Mouse (Mus musculus) hindbrain, embryonic 10.5 days (tissue): ENCODE results near the gene Stard7. TPM values are rescaled to one million over a fixed set of nuclear protein-coding genes. Genes with fewer than 3 reads are reported as not detected.
A peak's percentile ranks its signal among the peaks of the same experiment; 100 is the strongest.

Source experiments
- DNase-seq: peaks from one replicate; pipeline ENCODE4 v3.0.0-alpha.2; 2017; ENCODE audit warnings: low spot score
- H3K27ac ChIP-seq: fragments of 300-500 bp; sonication (generic); 2 replicates; pipeline ENCODE4 v1.5.1; 2016; ENCODE audit warnings: mild to moderate bottlenecking, moderate library complexity
- H3K27me3 ChIP-seq: fragments of 300-500 bp; sonication (generic); 2 replicates; pipeline ENCODE4 v1.6.1; 2016; ENCODE audit warnings: mild to moderate bottlenecking; ENCODE audit not compliant: poor library complexity, insufficient read depth, severe bottlenecking
- H3K36me3 ChIP-seq: fragments of 300-500 bp; sonication (generic); 2 replicates; pipeline ENCODE4 v1.6.1; 2016; ENCODE audit warnings: mild to moderate bottlenecking, moderate library complexity
- H3K4me1 ChIP-seq: fragments of 300-500 bp; sonication (generic); replicated peaks from 2 replicates; pipeline ENCODE4 v1.6.1; 2016; ENCODE audit warnings: mild to moderate bottlenecking
- H3K4me3 ChIP-seq: fragments of 300-500 bp; sonication (generic); 2 replicates; pipeline ENCODE4 v1.5.1; 2016; ENCODE audit warnings: mild to moderate bottlenecking, moderate library complexity
- H3K9me3 ChIP-seq: fragments of 300-500 bp; sonication (generic); 2 replicates; pipeline ENCODE4 v1.6.1; 2016; ENCODE audit warnings: mild to moderate bottlenecking, moderate library complexity
- WGBS: fragments of 180-500 bp; shearing (Covaris S2); methylation state at CpG from one replicate; pipeline ENCODE4 v1.1.7; 2016; 5-methylcytosine and 5-hydroxymethylcytosine counted together
- polyA plus RNA-seq: library from polyadenylated mRNA; unstranded; fragments of >200 nt; fragmentation: Nextera tagmentation; extraction: Ambion mirVana; gene quantifications from 2 replicates; pipeline ENCODE4 v1.2.1, GENCODE M21; 2016

The Stard7 gene
- polyA plus RNA-seq, 1 experiment from 2014 or later, result 73.6 TPM

DNA sequence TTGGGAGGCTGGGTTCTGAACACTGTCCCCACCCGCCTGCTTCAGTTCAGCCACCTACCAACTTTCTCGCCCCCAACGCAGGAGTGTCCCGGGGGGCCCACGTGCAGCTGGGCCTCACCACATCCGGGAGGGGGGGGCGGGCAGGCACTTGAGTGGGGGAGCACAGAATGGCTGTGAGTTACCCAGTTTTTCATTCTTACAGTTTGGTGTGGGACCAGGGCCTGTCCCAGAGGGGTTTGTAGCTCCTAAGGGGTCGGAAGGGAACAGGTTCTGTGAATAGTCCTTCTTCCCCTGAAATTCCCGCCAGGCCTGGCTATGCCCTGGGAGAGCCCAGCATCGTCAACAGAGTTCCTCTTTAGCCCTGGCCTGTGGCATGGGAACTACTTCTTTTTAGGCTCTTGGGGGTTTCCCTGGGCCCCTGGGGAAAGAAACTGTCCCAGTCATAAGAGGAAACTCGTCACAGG, 65.1 kb downstream of the Stard7 start:
- Histone ChIP-seq H3K27ac (no peak overlapping the region), H3K9me3 (no peaks in the 10 kb centered on the region), H3K4me1 (peaks cover 21% of the 10 kb centered on the region), H3K4me3 (no peak overlapping the region), H3K27me3 (peaks cover 50% of the 10 kb centered on the region), H3K36me3 (no peaks in the 10 kb centered on the region)
- 46% methylated on average over 11 of the region's 11 CpGs for WGBS
- no peak for DNase-seq

DNA sequence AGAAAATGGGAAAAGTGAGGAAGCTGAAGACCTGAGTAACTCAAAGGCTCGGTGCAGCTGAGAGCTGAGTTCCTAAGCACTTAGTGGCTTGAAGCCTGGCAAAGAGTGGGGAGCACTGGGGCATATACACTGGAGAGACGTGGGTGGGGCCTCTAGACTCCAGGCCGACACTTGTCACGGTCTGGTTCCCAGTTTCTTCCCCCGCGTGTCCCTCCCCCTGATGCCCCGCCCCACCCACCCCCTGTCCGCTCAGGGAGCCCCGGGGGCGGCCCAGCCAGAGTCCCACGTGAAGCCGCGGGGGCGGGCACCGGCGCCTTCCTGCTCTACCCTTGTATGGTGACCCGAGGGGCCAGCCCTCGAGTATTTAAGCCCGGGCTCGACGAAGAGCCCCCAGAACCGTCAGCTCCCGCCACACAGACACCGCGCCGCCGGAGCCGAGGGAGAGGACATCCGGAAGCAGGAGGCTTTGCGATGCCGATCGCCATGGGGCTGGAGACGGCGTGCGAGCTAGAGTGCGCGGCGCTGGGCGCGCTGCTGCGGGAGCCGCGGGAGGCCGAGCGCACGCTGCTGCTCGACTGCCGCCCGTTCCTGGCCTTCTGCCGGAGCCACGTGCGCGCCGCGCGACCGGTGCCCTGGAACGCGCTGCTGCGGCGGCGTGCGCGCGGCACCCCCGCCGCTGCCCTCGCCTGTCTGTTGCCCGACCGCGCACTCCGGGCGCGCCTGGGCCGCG, 65.9 kb downstream of the Stard7 start, which contains the start of gene Dusp2:
Gene Dusp2, plus strand, starts transcription at position 393 of the 730 bp plus-strand sequence.
- DNase-seq, result peak; percentile 57
- Histone ChIP-seq H3K9me3 (no peaks in the 10 kb centered on the region), H3K27ac (peak within 1 kb of the TSS; percentile 80), H3K4me1 (peaks cover 21% of the 10 kb centered on the region), H3K4me3 (peak within 1 kb of the TSS; percentile 61), H3K36me3 (no peaks in the 10 kb centered on the region), H3K27me3 (peaks cover 50% of the 10 kb centered on the region)
- WGBS, result under 1% methylated on average over 75 of the region's 76 CpGs

DNA sequence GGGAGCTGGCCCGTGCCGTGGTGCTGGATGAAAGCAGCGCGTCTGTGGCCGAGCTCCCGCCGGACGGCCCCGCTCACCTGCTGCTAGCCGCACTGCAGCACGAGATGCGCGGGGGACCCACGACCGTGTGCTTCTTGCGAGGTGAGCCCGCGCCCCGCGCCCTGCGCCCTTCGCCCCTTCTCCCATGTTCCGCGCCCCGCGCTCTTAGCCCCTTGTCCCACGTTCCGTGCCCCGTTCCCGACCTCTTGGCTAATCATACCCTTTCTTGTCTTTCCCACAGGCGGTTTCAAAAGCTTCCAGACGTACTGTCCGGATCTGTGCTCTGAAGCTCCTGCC, 66.4 kb downstream of the Stard7 start:
- Histone ChIP-seq H3K27me3 (peaks cover 50% of the 10 kb centered on the region), H3K36me3 (no peaks in the 10 kb centered on the region)
- DNase-seq, result no peak

GRCm38 (mm10) chr2:127336885-127337284, 66.9 kb downstream of the Stard7 start:
- 46% methylated on average over 5 of the region's 5 CpGs for WGBS

More for the DNA sequence above, 66.4 kb downstream of the Stard7 start:
- Histone ChIP-seq H3K4me3 (peak overlapping the region; percentile 61), H3K4me1 (peaks cover 21% of the 10 kb centered on the region), H3K9me3 (no peaks in the 10 kb centered on the region), H3K27ac (peak overlapping the region; percentile 80)
- 5% methylated on average over 33 of the region's 33 CpGs for WGBS

GRCm38 (mm10) chr2:127337531-127337930, 67.5 kb downstream of the Stard7 start:
- Histone ChIP-seq H3K36me3 (no peaks in the 10 kb centered on the region), H3K4me3 (peak overlapping the region; percentile 61; the same call in 1 of the 2 replicates), H3K27ac (no peak overlapping the region), H3K4me1 (peaks cover 21% of the 10 kb centered on the region), H3K9me3 (no peaks in the 10 kb centered on the region), H3K27me3 (peaks cover 50% of the 10 kb centered on the region)
- no peak for DNase-seq
- 74% methylated on average over 11 of the region's 11 CpGs for WGBS

More at GRCm38 (mm10) chr2:127336885-127337284, 66.9 kb downstream of the Stard7 start:
- Histone ChIP-seq H3K27ac (peak overlapping the region; percentile 80; the same call in 1 of the 2 replicates), H3K4me3 (peak overlapping the region; percentile 61), H3K36me3 (no peaks in the 10 kb centered on the region), H3K9me3 (no peaks in the 10 kb centered on the region), H3K4me1 (peaks cover 21% of the 10 kb centered on the region), H3K27me3 (peaks cover 50% of the 10 kb centered on the region)
- DNase-seq, result no peak

- 0 out of 2 replicates have a peak overlapping the region, but pooled peaks have one; percentile 61 for H3K4me3 ChIP-seq
- 64% methylated on average over 7 of the region's 7 CpGs for WGBS
- no peak for DNase-seq
- H3K4me1 ChIP-seq, result peaks cover 21% of the 10 kb centered on the region
- no peaks in the 10 kb centered on the region for H3K36me3 ChIP-seq
- no peak overlapping the region for H3K27ac ChIP-seq
- H3K27me3 ChIP-seq, result peaks cover 50% of the 10 kb centered on the region
- H3K9me3 ChIP-seq, result no peaks in the 10 kb centered on the region
Measured at GRCm38 (mm10) chr2:127338012-127338411, 68.0 kb downstream of the Stard7 start.

DNA sequence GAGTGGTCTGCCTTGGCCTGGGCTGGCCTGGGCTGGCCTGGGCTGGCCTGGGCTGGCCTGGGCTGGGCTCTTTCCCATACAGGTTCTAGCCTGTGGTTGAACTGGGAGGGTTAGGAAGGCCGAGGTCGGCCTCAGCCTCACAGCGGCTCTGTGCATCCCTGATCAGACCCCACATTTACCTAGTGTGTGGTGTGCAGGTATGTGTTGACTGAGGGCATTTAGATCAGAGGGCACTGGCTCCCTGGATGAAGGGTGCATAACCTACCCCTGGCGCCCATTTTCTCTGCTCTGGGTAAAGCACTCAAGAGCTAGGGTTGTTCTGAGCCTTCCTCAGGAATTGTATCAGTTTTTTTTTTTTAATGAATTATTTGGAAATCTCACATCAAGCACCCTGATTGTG, 68.4 kb downstream of the Stard7 start, which contains the start of gene Astl:
Gene Astl, plus strand, starts transcription at position 224 of the 400 bp plus-strand sequence.
- peaks cover 47% of the 10 kb centered on the region for H3K27me3 ChIP-seq

GRCm38 (mm10) chr2:127338833-127339232, 68.8 kb downstream of the Stard7 start:
- H3K4me1 ChIP-seq, result peaks cover 17% of the 10 kb centered on the region
- peaks cover 46% of the 10 kb centered on the region for H3K27me3 ChIP-seq
- H3K9me3 ChIP-seq, result no peaks in the 10 kb centered on the region
- 74% methylated on average over 4 of the region's 4 CpGs for WGBS
- DNase-seq, result no peak
- H3K27ac ChIP-seq, result no peak overlapping the region
- H3K36me3 ChIP-seq, result no peaks in the 10 kb centered on the region
- no peak overlapping the region for H3K4me3 ChIP-seq

More for the DNA sequence above, 68.4 kb downstream of the Stard7 start, which contains the start of gene Astl:
- H3K27ac ChIP-seq, result no peak within 1 kb of the TSS
- no peak for DNase-seq
- H3K36me3 ChIP-seq, result no peaks in the 10 kb centered on the region
- H3K4me3 ChIP-seq, result peak within 1 kb of the TSS; percentile 61; the same call in 1 of the 2 replicates
- no peaks in the 10 kb centered on the region for H3K9me3 ChIP-seq
- 82% methylated on average over 4 of the region's 4 CpGs for WGBS
- peaks cover 17% of the 10 kb centered on the region for H3K4me1 ChIP-seq

- Histone ChIP-seq H3K27me3 (peaks cover 41% of the 10 kb centered on the region), H3K9me3 (no peaks in the 10 kb centered on the region), H3K4me1 (peaks cover 17% of the 10 kb centered on the region), H3K27ac (no peak overlapping the region), H3K36me3 (no peaks in the 10 kb centered on the region), H3K4me3 (no peak overlapping the region)
- 85% methylated on average over 6 of the region's 6 CpGs for WGBS
- DNase-seq, result no peak
Measured at GRCm38 (mm10) chr2:127339262-127339661, 69.2 kb downstream of the Stard7 start.

- 22% methylated on average over 3 of the region's 3 CpGs for WGBS
- Histone ChIP-seq H3K4me1 (peaks cover 6% of the 10 kb centered on the region), H3K9me3 (no peaks in the 10 kb centered on the region), H3K27ac (no peak overlapping the region), H3K27me3 (peaks cover 22% of the 10 kb centered on the region), H3K36me3 (no peaks in the 10 kb centered on the region), H3K4me3 (no peak overlapping the region)
- DNase-seq, result peak; percentile 78
Measured at GRCm38 (mm10) chr2:127341159-127341558, 71.1 kb downstream of the Stard7 start.

- no peaks in the 10 kb centered on the region for H3K27me3 ChIP-seq
- no peak overlapping the region for H3K4me3 ChIP-seq
- H3K36me3 ChIP-seq, result no peaks in the 10 kb centered on the region
- 68% methylated on average over 1 of the region's 1 CpGs for WGBS
- H3K27ac ChIP-seq, result no peak overlapping the region
- H3K4me1 ChIP-seq, result no peaks in the 10 kb centered on the region
- no peak for DNase-seq
- no peaks in the 10 kb centered on the region for H3K9me3 ChIP-seq
Measured at GRCm38 (mm10) chr2:127346334-127346733, 76.3 kb downstream of the Stard7 start.

DNA sequence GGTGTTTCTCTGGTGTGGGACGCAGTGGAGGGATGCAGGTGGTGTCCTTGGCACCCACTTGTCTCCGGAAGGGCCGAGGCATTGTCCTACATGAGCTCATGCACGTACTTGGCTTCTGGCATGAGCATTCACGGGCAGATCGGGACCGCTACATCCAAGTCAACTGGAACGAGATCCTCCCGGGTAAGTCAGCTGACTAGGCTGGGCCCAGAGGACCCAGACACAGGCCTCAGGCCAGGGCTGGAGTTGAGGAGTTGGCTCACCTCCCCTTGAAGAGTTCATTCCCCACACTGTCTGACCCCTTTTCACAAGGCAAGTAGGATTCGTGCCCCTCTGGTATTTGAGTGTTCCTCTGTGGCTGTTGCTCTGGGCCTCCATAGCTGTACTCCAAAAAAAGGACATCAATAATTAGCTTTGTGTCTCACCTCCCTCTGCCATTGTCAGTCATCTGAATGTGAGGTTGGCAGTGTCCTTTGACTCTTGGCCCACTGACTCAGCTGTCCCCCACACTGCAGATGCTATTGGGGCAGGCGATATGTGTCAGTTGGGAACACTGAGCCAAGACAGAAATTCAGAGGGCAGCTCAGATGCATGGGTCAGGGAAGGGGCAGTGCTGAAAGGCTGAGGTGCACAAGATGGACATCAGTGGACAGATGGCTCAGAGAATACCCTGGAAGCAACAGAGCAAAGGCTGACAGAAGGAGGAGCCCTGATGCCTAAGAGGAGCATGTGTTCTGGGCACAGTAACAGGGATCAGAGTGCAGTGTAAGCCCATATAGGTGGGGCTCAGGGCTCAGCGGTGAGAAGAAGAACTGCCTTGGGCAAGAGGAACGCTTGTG, 77.3 kb downstream of the Stard7 start:
- Histone ChIP-seq H3K9me3 (no peaks in the 10 kb centered on the region), H3K27ac (no peak overlapping the region), H3K4me1 (no peaks in the 10 kb centered on the region), H3K36me3 (no peaks in the 10 kb centered on the region), H3K4me3 (no peak overlapping the region), H3K27me3 (no peaks in the 10 kb centered on the region)
- DNase-seq, result no peak
- 83% methylated on average over 13 of the region's 13 CpGs for WGBS
